Mouse (Mus musculus) liver, postnatal 0 days (tissue): ENCODE results near the gene Homer3.
A peak's percentile ranks its signal among the peaks of the same experiment; 100 is the strongest.

Experiments
- CTCF ChIP-seq: sonication (generic); IDR thresholded peaks from 2 replicates; pipeline ENCODE4 v1.5.1; 2016; ENCODE audit warnings: antibody characterized with exemption, low read depth
- EP300 ChIP-seq: IDR thresholded peaks from 2 replicates; pipeline ENCODE4 v1.6.1; 2016; ENCODE audit warnings: antibody characterized with exemption, low read depth, mild to moderate bottlenecking

GRCm38 (mm10) chr8:70240642-70241041 is 42.0 kb upstream of the Homer3 start:
- peak; percentile 44 for TF ChIP-seq CTCF
- no peak for TF ChIP-seq EP300
